ENCODE assay signal across 7 mouse cellular contexts in genomic region chr4:147199055-147199750, GRCm38 (mm10).
DNase-seq lines count a peak whose midpoint lies in the region; ATAC-seq and TF ChIP-seq lines count a peak whose summit lies in the region.
"Not testable (repeated sequence)": the region's sequence is repeated elsewhere in the genome, so short reads cannot be mapped to it uniquely, and the experiment has no call there.

No protein-coding gene starts in this region.

- H3K9me3 ChIP-seq in forebrain, embryonic 12.5 days; heart, embryonic 16.5 days (replicated peaks; ENCODE audit: control insufficient read depth, low read length); hindbrain, postnatal 0 days (ENCODE audit: low read length); limb, embryonic 14.5 days (ENCODE audit: control insufficient read depth, low read length); lung, embryonic 15.5 days; midbrain, embryonic 14.5 days (ENCODE audit: control insufficient read depth, low read length): not testable (repeated sequence)

- WGBS in forebrain, embryonic 12.5 days = 79% methylated on average over 6 of the region's 6 CpGs
- WGBS in heart, embryonic 16.5 days = 53% methylated on average over 6 of the region's 6 CpGs
- 73% methylated on average over 6 of the region's 6 CpGs for WGBS in hindbrain, postnatal 0 days
- WGBS in limb, embryonic 14.5 days = 71% methylated on average over 6 of the region's 6 CpGs
- 66% methylated on average over 6 of the region's 6 CpGs for WGBS in lung, embryonic 15.5 days
- 77% methylated on average over 6 of the region's 6 CpGs for WGBS in midbrain, embryonic 14.5 days

- H3K4me2 ChIP-seq in forebrain, embryonic 12.5 days; heart, embryonic 16.5 days (ENCODE audit: low read depth, low read length); hindbrain, postnatal 0 days (ENCODE audit: low read depth, low read length); limb, embryonic 14.5 days (replicated peaks; ENCODE audit: low read depth, low read length, severe bottlenecking); lung, embryonic 15.5 days; midbrain, embryonic 14.5 days (ENCODE audit: low read length): not testable (repeated sequence)

- not testable (repeated sequence) for H3K4me1 ChIP-seq in forebrain, embryonic 12.5 days; heart, embryonic 16.5 days (ENCODE audit: control insufficient read depth, insufficient read depth, low read length); hindbrain, postnatal 0 days (ENCODE audit: insufficient read depth, low read length); limb, embryonic 14.5 days (ENCODE audit: control insufficient read depth, insufficient read depth, low read length); lung, embryonic 15.5 days; midbrain, embryonic 14.5 days (ENCODE audit: control insufficient read depth, insufficient read depth, low read length)

- H3K4me3 ChIP-seq in forebrain, embryonic 12.5 days (replicated peaks); heart, embryonic 16.5 days (ENCODE audit: low read length); hindbrain, postnatal 0 days (ENCODE audit: low read length); limb, embryonic 14.5 days (replicated peaks; ENCODE audit: low read length); lung, embryonic 15.5 days; midbrain, embryonic 14.5 days (replicated peaks; ENCODE audit: low read depth, low read length): not testable (repeated sequence)

- DNase-seq in hindbrain, postnatal 0 days (ENCODE audit: low spot score); limb, embryonic 14.5 days (ENCODE audit: low spot score); midbrain, embryonic 14.5 days: not testable (repeated sequence)

- not testable (repeated sequence) for TF ChIP-seq CTCF in hindbrain, postnatal 0 days (IDR thresholded peaks at IDR 0.05; ENCODE audit: low read depth)

- ATAC-seq in forebrain, embryonic 12.5 days (ENCODE audit: low FRiP score) = peak; percentile 54; the same call in 1 of the 2 replicates
- 0 out of 2 replicates have a peak, but pooled peaks have one; percentile 16 for ATAC-seq in heart, embryonic 16.5 days (replicated peaks; ENCODE audit: extremely low read depth, insufficient read depth, low FRiP score)
- peak; percentile 44 for ATAC-seq in hindbrain, postnatal 0 days
- ATAC-seq in limb, embryonic 14.5 days (ENCODE audit: low FRiP score, low read depth) = 0 out of 2 replicates have a peak, but pooled peaks have one; percentile 38
- ATAC-seq in lung, embryonic 15.5 days (ENCODE audit: borderline replicate concordance, extremely low read depth, low FRiP score, low TSS enrichment) = 0 out of 2 replicates have a peak, but pooled peaks have one; percentile 43
- ATAC-seq in midbrain, embryonic 14.5 days (ENCODE audit: low FRiP score, low TSS enrichment) = peak; percentile 51
- ATAC-seq in neutrophil, adult 5-6 weeks (ENCODE audit: extremely low read depth, insufficient number of reproducible peaks, low FRiP score, poor library complexity, severe bottlenecking) = peak; percentile 6; the same call in 1 of the 2 replicates

- not testable (repeated sequence) for H3K9ac ChIP-seq in forebrain, embryonic 12.5 days; heart, embryonic 16.5 days (ENCODE audit: low read length); hindbrain, postnatal 0 days (replicated peaks; ENCODE audit: low read length); limb, embryonic 14.5 days (ENCODE audit: low read depth, low read length, severe bottlenecking); lung, embryonic 15.5 days; midbrain, embryonic 14.5 days (replicated peaks; ENCODE audit: low read length)

- not testable (repeated sequence) for H3K27ac ChIP-seq in forebrain, embryonic 12.5 days; heart, embryonic 16.5 days (ENCODE audit: low read length); hindbrain, postnatal 0 days; limb, embryonic 14.5 days (replicated peaks; ENCODE audit: low read depth, low read length); lung, embryonic 15.5 days; midbrain, embryonic 14.5 days (replicated peaks; ENCODE audit: low read depth, low read length)

- H3K36me3 ChIP-seq in forebrain, embryonic 12.5 days (replicated peaks); heart, embryonic 16.5 days (ENCODE audit: control insufficient read depth, insufficient read depth); hindbrain, postnatal 0 days (ENCODE audit: insufficient read depth, low read length); limb, embryonic 14.5 days (ENCODE audit: control insufficient read depth, insufficient read depth, low read length); lung, embryonic 15.5 days; midbrain, embryonic 14.5 days (ENCODE audit: control insufficient read depth, insufficient read depth, low read length): not testable (repeated sequence)

- not testable (repeated sequence) for H3K27me3 ChIP-seq in forebrain, embryonic 12.5 days; heart, embryonic 16.5 days (ENCODE audit: control insufficient read depth, insufficient read depth, low read length); hindbrain, postnatal 0 days (ENCODE audit: insufficient read depth, low read length); limb, embryonic 14.5 days (ENCODE audit: control insufficient read depth, insufficient read depth, low read length); lung, embryonic 15.5 days; midbrain, embryonic 14.5 days (ENCODE audit: control insufficient read depth, insufficient read depth, low read length)

- TF ChIP-seq POLR2A in limb, embryonic 14.5 days (IDR thresholded peaks at IDR 0.05; ENCODE audit: borderline replicate concordance, extremely low read depth, insufficient read depth, insufficient read length) = not testable (repeated sequence)
